Mouse (Mus musculus) testis, adult 2 months (tissue): ENCODE results near the gene Ccdc15.
"Not testable (repeated sequence)": the region's sequence is repeated elsewhere in the genome, so short reads cannot be mapped to it uniquely, and the experiment has no call there.

ENCODE experiments used
- CTCF ChIP-seq: fragments of 200-500 bp; IDR thresholded peaks from 2 replicates; pipeline ENCODE4 v1.5.1; 2012; ENCODE audit warnings: low read depth, mild to moderate bottlenecking, inconsistent platforms, low read length, moderate library complexity; ENCODE audit not compliant: control insufficient read depth, insufficient read depth, insufficient replicate concordance
- POLR2A ChIP-seq: fragments of 200-500 bp; IDR thresholded peaks from 2 replicates; pipeline ENCODE4 v1.6.1; 2012; ENCODE audit warnings: low read depth, mild to moderate bottlenecking, inconsistent platforms, low read length, moderate library complexity; ENCODE audit not compliant: control insufficient read depth

DNA sequence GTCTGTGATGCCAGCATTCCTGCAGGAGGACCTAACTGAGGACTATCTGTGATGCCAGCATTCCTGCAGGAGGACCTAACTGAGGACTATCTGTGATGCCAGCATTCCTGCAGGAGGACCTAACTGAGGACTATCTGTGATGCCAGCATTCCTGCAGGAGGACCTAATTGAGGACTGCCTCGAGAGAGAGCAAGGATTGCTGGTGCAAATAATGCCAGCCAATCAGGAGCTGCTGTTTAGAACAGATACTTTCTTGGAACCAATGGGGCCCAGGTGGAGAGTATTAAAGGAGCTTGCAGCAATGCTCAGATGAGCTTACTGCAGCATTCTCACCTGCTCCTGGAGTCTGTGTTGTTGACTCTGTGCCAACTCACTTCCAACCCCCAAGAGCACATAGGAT, 47.7 kb downstream of the Ccdc15 start:
- TF ChIP-seq CTCF, POLR2A: not testable (repeated sequence)
